Mouse (Mus musculus): ENCODE data around the gene Avpr2. TPM values are rescaled to one million over a fixed set of nuclear protein-coding genes. Genes with fewer than 3 reads are reported as not detected.

Gene Avpr2
- not detected in 2 replicates for polyA plus RNA-seq (2012)

GRCm38 (mm10) chrX:73891551-73892152 lies at the start of gene Avpr2:
Avpr2 (plus strand) TSS chrX:73892102.

GRCm38 (mm10) chrX:73895719-73896118 lies 3.8 kb downstream of the Avpr2 start, which contains the start of gene L1cam:
L1cam (minus strand) TSS chrX:73896105.

GRCm38 (mm10) chrX:73921823-73922549 lies 30.1 kb downstream of the Avpr2 start, which contains the start of the genes Arhgap4 and Naa10:
Arhgap4 (minus strand) TSS chrX:73921870.
Naa10 (minus strand) TSS chrX:73921944.

GRCm38 (mm10) chrX:73930402-73931062 lies 38.6 kb downstream of the Avpr2 start, which contains the start of gene Renbp:
Renbp (minus strand) TSS chrX:73930850.

Other genes starting within 250 kb of the Avpr2 start
- 1.8 and 2.5 TPM in 2 replicates for gene Pnck, start 232.0 kb upstream of the Avpr2 start, polyA plus RNA-seq (2012)
- 1.2 and 1.5 TPM in 2 replicates for gene Slc6a8, start 219.0 kb upstream of the Avpr2 start, polyA plus RNA-seq (2012)
- gene Bcap31, start 175.9 kb upstream of the Avpr2 start, polyA plus RNA-seq (2012) = 24.4 and 24.8 TPM in 2 replicates
- gene Abcd1, start 175.5 kb upstream of the Avpr2 start, polyA plus RNA-seq (2012) = 52.2 and 64.9 TPM in 2 replicates
- gene Plxnb3, start 135.0 kb upstream of the Avpr2 start, polyA plus RNA-seq (2012) = 0.05 and 0.28 TPM in 2 replicates
- 0.09 and 0.21 TPM in 2 replicates for gene Srpk3, start 117.7 kb upstream of the Avpr2 start, polyA plus RNA-seq (2012)
- 32.7 and 38.6 TPM in 2 replicates for gene Idh3g, start 105.2 kb upstream of the Avpr2 start, polyA plus RNA-seq (2012)
- 25.8 and 39.7 TPM in 2 replicates for gene Ssr4, start 105.1 kb upstream of the Avpr2 start, polyA plus RNA-seq (2012)
- 0.97 and 1.5 TPM in 2 replicates for gene Pdzd4, start 67.1 kb upstream of the Avpr2 start, polyA plus RNA-seq (2012)
- 1.2 and 1.6 TPM in 2 replicates for gene L1cam, start 4.0 kb downstream of the Avpr2 start, polyA plus RNA-seq (2012)
- 31.8 and 39.8 TPM in 2 replicates for gene Arhgap4, start 29.8 kb downstream of the Avpr2 start, polyA plus RNA-seq (2012)
- 178 and 186 TPM in 2 replicates for gene Naa10, start 29.8 kb downstream of the Avpr2 start, polyA plus RNA-seq (2012)
- gene Renbp, start 38.7 kb downstream of the Avpr2 start, polyA plus RNA-seq (2012) = 44.9 and 57.0 TPM in 2 replicates
- gene Hcfc1, start 74.3 kb downstream of the Avpr2 start, polyA plus RNA-seq (2012) = 129 and 154 TPM in 2 replicates
- 427 and 510 TPM in 2 replicates for gene Irak1, start 131.8 kb downstream of the Avpr2 start, polyA plus RNA-seq (2012)
- not detected in 2 replicates for gene Opn1mw, start 235.4 kb downstream of the Avpr2 start, polyA plus RNA-seq (2012)
- 33.5 and 42.0 TPM in 2 replicates for gene Mecp2, start 243.3 kb downstream of the Avpr2 start, polyA plus RNA-seq (2012)